Mouse (Mus musculus): ENCODE measurements around the gene Slc22a4.

The Slc22a4 gene

GRCm38 (mm10) chr11:54028044-54028951 lies at the start of gene Slc22a4:
Gene Slc22a4 (minus strand): TSS chr11:54028090.
- DNase-seq (ENCODE audit: low spot score), result peak; percentile 93

GRCm38 (mm10) chr11:54076101-54076500 lies 48.2 kb upstream of the Slc22a4 start:
- no peak for DNase-seq (ENCODE audit: low spot score)

DNA sequence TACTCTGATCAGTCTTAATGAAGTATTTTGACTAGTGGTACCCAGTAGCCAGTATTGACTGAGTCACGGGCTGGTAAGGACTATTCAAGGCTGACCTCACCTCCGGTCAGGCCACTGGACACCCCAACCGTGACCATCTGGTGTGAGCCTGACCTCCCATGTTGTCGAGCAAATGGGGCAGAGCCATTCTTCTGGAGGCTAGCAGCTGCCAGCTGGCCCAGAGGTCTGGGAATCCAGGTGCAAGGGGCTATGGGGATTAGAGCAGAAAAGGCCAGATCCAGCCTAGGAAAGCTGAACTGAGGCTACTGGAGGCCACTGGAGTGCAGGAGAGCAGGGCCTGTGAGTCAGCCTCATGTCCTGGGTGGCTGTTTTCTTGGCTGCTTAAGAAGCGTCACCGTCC lies 47.5 kb upstream of the Slc22a4 start:
- DNase-seq (ENCODE audit: low spot score), result no peak

- no peak for DNase-seq (ENCODE audit: low spot score)
Observed at GRCm38 (mm10) chr11:54073291-54073690, 45.4 kb upstream of the Slc22a4 start.

DNA sequence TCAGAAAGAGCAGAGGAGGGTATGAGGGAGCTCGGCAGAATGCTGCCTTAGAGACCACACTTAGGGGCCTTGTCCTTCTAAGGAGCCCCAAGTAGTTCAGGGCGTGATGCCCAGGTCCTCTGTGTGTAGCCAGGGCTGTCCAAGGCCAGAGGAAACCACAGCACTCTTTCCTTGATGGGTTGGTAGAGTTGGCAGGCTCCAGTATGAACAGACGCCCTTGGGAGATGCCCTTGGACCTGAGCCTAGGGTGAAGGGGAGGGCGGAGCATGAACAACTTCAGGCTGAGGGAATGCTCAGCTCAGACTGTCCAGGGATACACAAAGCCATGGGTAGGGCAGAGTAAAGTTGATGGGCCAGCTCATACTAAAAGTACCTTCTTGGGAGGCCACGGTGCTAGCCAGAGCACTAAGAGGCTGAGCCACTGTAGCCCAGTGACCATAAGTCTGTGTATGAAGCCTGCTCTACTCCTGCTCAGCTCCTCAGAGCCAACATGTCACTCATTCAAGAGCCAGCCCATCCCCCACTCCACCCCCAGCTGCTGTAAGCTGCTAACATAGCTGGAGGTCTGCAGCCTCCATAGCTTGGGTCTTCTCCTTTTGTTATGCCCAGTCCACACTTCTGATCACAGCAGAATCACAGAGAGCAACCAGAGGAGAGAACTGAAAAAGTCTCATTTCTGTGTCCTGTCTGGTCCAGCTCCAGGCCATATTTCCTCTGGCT lies 44.0 kb upstream of the Slc22a4 start:
- DNase-seq (ENCODE audit: low spot score), result no peak

DNA sequence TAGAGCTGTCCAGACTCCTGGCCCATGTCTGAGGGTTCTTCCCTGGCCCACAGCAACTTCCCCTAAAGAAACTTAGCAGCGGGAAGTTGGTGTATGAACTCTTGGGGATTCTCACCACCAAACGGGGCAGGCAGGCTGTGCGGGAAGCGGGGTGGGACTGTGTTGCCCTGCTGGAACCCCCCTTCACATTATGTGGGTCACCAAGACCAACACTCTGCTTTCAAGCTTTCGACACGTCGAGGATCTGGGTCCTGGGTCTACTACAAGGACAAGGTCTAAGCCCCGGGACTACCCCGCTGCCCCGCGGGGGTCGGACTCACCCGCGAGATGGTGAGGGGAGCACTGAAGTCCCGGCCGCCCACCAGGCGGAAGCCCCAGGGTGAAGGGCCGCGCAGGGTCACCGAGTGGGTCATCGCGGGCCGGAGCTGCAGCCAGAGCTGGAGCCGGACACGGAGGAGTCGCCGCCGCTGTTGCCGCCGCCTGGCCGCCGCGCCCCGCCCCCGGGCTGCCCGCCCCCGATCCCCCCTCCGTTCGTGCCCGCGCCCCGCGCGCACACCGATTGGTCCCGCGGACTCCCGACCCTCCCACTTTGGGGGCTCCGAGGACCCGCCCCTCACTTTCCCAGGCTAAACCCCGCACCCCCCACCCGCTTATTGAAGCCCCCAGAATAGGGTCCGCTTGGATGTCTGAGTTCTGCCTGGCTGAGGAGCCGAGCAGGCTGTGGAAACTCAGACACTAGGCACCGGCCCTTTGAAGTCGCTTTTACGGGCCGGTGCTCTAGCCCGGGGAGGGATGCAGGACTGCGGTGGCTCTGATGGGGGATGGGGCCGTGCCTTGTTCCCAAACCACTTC lies 40.9 kb upstream of the Slc22a4 start, which contains the start of gene Pdlim4:
Pdlim4 (minus strand) TSS at position 495 of the 852 bp plus-strand sequence.
- DNase-seq (ENCODE audit: low spot score), result no peak

- DNase-seq (ENCODE audit: low spot score), result no peak
Observed at GRCm38 (mm10) chr11:54067996-54068519, 40.2 kb upstream of the Slc22a4 start.

DNA sequence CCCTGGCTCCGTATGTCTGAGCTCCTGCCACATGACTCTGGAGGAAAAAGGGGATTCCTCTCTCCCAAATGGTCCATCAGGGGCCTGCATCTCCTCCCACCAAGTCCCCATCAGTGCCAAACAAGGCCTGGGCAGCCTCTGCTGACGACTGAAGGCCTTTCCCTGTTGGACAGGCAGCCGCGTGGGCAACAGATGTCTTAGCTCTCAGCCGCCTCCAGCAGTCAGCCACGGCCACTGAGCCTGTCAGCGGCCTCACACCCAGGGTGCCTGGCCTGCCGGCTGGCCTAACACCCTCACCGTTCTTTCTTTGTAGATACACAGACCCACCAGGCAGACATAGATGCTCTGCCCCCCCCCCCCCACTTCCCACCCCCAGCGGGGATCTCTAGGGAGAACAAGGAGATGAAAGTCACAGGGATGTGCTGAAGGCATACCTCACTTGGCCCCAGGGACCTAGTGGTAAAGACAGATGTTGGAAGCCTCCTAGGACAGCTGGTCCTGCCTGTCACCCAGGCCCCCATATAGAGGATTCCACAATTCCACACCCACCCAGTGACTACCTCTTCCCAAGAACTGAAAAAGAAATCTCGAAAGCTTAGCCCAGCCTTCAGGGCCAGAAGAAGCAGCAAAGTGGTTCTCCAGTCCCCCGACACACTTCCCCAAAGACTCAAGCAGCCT lies 39.6 kb upstream of the Slc22a4 start:
- DNase-seq (ENCODE audit: low spot score), result no peak

DNA sequence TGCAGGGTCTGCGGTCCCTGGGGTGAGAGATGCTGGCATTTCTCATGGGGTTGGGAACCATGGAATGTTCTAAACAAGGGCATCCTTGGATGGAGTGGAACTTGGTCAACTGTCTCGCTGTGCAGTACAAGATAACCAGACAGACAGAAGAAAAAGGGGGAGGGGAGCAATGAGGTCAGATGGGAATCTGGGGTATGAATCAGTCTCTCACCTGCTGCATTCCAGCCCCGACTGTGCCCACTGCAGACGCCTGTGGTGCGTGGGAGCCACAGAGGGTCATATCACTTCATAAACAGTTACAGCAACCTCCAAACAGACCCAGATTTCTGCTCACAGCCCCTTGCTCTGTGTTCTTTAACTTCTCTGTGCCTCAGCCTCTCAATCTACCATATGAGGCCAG lies 38.5 kb upstream of the Slc22a4 start:
- DNase-seq (ENCODE audit: low spot score), result no peak

DNA sequence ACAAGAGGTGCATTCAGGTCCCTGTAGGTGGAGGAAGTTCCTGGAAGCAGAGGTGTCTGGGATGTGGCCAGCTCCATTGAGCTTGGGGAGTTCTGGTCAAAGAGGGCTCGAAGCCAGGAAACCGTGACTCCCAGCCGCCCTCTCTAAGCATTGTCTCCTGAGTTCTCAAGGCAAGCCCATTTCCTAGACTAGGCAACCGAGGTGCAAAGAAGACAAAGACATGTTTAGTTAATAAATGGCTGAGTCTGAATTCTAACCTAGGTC lies 38.0 kb upstream of the Slc22a4 start:
- no peak for DNase-seq (ENCODE audit: low spot score)

DNA sequence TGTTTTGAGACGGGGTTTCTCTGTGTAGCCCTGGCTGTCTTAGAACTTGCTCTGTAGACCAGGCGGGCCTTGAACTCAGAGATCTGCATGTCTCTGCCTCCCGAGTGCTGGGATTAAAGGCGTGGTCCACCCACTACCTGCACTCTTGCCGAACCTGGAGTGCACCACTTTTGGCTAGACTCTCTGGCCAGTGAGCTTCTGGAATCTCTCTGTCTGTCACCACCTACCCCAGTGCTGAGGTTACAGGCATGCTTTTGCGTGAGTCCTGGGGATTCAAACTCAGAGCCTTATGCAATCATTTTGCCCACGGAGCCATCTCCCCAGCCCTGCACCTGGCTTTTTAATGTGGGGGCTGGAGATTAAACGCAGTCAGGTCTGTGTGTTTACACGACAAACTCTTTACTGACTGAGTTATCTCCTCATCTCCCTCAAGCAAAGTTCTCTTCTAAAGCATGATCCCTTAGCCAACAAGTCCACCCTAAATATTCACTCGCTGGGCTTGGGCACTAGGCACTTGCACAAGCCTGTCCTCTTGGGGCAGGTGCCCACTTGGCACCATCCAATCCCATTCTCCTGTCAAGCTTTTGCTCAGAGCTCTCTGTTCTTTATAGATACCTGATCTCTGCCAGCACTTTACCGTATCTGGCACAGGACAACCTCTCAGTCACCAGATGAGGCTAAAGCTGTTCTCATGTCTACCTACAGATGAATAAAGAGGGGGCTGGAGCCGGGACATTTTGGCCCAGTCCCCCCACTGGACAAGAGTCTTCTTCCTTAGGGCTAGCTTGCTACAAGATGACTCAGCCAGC lies 37.4 kb upstream of the Slc22a4 start:
- no peak for DNase-seq (ENCODE audit: low spot score)

DNA sequence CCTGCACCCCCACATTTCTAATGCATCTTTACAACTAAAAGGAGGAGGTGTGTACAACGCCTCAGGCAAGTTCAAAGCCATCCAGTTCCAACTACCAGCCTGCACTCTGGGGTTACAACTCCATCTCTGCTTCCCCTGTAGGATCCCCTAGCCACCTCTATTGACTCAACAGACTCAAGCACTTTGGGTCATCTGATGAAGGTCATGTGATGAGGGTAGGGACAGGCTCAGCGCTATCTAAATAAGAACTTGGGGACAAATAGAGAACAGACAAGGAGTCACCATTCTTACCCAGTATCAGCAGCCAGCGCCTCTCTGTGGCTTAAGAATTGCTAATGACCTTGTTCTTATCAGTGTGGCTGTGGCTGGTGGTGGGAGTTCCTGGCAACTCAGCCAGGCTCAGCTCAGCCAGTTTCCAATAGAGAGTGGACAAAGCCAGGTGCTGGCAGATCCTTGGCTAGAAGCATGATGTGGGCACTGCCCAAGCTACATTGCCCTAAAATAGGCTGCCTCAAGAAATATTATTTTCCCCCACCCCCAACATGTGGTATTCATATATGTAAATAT lies 36.6 kb upstream of the Slc22a4 start:
- DNase-seq (ENCODE audit: low spot score), result no peak

- no peak for DNase-seq (ENCODE audit: low spot score)
Observed at GRCm38 (mm10) chr11:54063472-54063775, 35.5 kb upstream of the Slc22a4 start.

- DNase-seq (ENCODE audit: low spot score), result peak; percentile 66
Observed at GRCm38 (mm10) chr11:54062753-54063471, 35.0 kb upstream of the Slc22a4 start.

DNA sequence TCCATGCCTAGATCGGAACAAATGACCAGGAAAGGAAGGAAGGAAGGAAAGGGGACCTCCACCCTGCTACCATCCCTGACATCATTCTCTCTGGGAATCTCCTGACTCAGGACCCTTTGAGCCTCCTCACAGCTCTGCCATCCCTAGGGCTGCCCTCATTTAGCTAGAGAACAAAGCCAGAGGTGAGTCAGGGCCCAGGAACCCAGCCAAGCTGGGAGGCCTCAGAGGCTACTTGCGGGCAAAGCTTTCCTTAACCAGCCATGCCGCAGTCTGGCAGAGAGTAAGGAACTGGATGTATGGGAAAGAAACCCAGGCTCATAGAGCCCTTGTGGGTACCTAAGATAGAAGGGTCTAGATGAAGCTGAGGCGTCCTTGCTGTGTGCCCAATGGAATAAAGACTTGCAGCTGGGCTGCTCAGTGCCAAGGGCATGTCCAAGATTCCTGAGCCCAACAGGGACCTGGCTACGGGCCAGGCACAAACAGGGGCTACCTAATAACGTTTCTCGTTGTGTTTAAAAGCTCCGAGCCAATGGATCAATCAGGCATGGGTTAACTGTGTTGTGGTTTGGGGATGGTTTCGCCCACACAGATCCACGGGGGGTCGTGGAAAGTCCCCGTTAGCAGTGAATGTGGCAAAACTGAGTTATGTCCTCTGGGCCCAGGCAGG lies 34.3 kb upstream of the Slc22a4 start:
- DNase-seq (ENCODE audit: low spot score), result peak; percentile 94

DNA sequence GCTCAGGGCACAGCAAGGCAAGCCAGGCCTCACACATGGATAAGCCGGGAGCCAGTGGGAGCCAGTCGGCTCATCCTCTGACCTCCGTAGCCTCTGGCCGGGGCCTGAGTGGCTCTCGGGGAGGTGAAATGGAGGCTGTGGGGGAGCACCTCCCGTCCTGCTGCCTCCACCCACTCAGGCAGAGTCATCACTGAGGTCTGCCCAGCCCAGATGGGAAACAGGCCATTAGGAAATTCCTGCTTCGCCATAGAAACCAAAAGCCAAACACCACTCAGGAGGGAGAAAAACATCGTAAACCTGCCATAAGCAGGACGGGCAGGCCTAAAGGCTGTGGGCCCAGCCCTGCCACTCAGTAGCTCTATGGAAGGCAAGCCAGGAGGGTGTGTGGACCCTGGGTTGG lies 32.4 kb upstream of the Slc22a4 start:
- peak; percentile 88 for DNase-seq (ENCODE audit: low spot score)

GRCm38 (mm10) chr11:54059526-54059925 lies 31.6 kb upstream of the Slc22a4 start:
- DNase-seq (ENCODE audit: low spot score), result no peak

DNA sequence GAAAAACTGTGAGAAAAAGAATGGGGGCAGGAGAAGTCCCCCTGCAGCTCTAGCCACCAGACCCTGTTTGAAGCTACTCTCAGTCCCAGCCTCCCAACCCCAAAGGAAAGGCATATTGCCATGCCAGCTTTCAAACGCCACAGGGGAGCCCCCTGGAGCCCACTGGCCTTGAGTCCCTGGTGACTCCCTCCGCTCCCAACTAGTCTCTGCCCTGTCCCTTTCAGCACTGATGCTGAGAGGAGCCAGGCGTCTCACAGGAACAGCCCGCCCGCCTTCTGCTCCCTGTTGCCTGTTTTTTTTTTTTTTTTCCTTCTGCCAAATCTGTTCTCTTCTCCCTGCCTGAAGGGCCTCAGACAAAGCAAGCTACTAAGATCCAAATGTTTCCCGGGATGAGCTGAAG lies 30.8 kb upstream of the Slc22a4 start:
- peak; percentile 52 for DNase-seq (ENCODE audit: low spot score)

DNA sequence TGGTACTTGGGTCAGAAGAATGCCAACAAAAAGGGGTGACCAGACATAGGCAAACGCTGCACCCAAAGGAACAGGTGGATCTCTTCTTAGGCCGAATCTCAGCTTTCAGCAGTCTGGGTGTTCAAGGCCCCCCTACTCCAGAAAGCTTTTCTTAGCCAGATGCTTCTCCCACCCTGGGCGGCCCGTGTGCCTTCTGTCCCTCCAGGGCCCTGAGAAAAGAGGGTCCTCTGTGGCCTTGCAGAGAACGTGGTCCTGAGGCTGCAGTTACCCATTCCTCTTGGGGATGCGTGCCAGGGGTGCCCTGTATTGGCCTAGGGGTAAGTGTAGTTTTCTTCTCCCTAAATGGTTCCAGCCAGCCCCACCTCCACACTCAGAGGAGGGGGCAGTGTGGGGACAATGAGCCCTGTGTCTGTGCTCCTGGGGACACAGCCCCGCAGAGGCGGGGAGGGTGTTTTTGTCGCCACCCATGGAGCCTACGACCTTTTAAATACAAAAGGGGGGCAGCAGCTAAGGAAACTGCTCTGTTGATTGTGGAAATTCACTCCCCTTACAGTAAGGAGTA lies 30.2 kb upstream of the Slc22a4 start:
- no peak for DNase-seq (ENCODE audit: low spot score)

Data from MN1 (cell line).